Mouse (Mus musculus) heart, postnatal 25 days (tissue): ENCODE data around the gene Catsperg1. TPM values are rescaled to one million over a fixed set of nuclear protein-coding genes. Genes with fewer than 3 reads are reported as not detected.
"Not testable (repeated sequence)": the region's sequence is repeated elsewhere in the genome, so short reads cannot be mapped to it uniquely, and the experiment has no call there.

ENCODE experiments used
- DNase-seq: peaks from one replicate; pipeline ENCODE4 v3.0.0; 2022; ENCODE audit warnings: low spot score
- intact Hi-C: fragments of 180-260 bp; cut with DNase I; formaldehyde crosslinking; loops from one replicate; pipeline ENCODE4 v1.15.1; 2025
- total RNA-seq, 2 experiments: library from RNA; stranded (reverse); gene quantifications; 2 replicates each; pipeline ENCODE4 v1.2.3; 2021

The Catsperg1 gene
- total RNA-seq, 2 experiments from 2014 or later = 0.16 to 0.34 TPM

DNA sequence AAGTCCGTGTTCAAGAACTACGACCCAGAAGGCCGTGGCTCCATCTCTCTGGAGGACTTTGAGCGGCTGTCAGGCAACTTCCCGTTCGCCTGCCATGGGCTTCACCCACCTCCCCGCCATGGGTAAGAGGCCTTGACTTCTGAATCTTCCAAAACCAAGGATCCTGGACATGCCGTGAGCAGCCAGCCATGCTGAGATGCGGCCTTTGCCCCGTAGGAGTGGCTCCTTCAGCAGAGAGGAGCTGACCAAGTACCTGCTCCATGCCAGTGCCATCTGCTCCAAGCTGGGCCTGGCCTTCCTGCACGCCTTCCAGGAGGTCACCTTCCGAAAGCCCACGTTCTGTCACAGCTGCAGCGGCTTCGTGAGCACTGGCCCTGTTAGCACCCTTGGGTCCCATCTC lies 65.1 kb downstream of the Catsperg1 start:
- DNase-seq = no peak
- intact Hi-C loops = no loop called here

DNA sequence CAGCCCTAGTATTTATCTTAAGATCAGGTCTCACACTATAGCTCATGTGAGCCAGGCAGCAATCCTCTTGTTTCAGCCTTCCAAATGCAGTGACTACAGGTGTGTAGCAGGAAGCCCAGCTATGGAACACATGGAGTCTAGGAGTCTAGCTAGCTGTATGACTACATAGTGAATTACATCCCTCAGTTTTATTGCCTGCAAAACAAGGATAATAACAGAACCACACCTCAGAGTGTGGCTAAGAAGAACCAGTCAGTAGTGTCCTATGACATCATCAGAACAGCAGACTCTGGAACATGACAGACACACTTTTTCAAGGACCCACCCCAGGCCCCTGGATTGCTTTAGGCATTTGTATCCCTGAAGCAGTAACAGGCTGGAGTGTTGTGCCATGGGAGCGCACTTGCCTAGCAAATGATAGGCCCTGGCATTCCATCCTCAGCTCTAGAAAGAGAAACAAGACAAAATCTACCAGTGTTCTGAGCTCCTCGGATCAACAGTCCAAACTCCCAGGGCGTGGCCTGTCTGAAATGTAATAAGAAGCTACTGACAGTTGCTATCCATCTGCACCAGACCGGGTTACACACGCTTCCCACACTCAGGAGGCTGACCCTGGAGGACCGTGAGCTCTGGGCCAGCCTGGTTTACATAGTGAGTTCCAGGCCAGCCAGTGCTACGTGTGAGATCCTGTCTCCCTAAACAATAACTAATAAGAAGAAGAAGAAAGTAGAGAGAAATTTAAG lies 67.0 kb downstream of the Catsperg1 start:
- intact Hi-C loops = no loop called here
- DNase-seq = no peak

DNA sequence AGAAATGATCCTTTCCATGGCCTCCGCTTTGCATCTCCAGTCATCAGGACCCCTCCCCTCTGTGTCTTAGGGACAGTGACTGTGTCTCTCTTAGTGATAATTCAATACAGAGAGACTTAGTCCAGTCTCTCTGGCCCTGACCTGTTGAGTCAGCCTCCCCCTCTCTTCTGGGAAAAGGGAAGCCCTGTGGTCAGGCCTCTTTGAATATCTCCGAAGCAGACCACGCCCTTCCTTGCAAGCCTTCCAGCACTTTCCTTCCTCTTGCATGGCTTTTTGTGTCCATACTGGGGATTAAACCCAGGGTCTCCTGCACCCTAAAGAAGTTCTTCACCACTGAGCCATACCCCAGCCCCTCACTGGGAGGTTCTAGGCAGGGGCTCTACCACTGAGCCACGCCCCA lies 69.8 kb downstream of the Catsperg1 start:
- intact Hi-C loops = no loop called here
- no peak for DNase-seq

DNA sequence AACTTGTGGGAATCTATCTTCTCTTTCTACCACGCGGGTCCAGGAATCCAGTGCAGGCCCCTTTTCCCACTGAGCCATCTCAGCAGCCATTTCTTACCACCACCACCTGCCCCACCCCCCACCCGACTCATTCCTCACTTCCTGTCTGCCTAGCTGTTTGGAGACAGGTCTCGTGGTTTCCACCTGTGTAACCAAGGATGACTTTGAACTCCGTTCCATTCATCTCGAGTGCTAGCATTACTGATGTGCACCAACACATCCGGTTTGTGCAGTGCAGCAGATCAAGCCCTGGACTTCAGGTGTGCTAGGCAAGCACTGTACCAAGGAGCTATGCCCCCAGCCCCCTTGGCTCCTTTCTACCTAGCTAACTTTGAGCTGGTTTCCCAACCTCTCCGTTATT lies 72.4 kb downstream of the Catsperg1 start:
- DNase-seq = no peak
- intact Hi-C loops = no loop called here

DNA sequence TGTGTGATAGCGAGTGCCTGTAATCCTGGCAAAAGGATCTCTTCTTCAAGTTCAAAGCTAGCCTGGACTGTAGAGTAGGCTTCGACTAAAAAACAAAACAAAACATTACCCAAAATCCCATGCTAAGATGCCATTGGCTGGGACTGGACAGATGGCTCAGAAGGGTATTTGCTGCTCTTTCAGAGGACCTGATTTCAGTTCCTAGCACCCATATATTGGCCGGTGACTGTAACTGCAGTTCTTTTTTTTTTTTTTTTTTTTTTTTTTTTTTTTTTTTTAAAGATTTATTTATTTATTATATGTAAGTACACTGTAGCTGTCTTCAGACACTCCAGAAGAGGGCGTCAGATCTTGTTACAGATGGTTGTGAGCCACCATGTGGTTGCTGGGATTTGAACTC lies 74.6 kb downstream of the Catsperg1 start:
- intact Hi-C loops = not testable (repeated sequence)

DNA sequence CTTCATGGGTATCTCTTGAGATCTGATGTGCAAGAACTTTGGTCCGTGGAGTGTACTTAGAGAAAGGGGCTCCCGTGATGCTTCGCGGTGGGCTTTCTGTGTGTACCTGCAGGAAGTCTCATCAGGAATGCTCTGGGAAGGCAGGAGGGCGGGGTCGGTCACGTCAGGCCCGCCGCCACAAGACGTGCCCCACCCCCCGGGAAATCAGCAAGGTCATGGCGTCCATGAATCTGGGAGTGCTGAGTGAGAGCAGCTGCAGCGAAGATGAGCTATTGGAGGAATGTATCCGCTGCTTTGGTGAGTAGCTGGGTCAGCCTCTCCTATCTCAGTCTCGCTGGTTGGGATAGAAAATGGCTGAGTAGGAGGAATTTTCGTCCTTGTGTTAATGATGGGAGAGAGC lies 76.4 kb downstream of the Catsperg1 start:
- DNase-seq = no peak
- intact Hi-C loops = no loop called here

More for the DNA sequence above, 74.6 kb downstream of the Catsperg1 start:
- not testable (repeated sequence) for DNase-seq

DNA sequence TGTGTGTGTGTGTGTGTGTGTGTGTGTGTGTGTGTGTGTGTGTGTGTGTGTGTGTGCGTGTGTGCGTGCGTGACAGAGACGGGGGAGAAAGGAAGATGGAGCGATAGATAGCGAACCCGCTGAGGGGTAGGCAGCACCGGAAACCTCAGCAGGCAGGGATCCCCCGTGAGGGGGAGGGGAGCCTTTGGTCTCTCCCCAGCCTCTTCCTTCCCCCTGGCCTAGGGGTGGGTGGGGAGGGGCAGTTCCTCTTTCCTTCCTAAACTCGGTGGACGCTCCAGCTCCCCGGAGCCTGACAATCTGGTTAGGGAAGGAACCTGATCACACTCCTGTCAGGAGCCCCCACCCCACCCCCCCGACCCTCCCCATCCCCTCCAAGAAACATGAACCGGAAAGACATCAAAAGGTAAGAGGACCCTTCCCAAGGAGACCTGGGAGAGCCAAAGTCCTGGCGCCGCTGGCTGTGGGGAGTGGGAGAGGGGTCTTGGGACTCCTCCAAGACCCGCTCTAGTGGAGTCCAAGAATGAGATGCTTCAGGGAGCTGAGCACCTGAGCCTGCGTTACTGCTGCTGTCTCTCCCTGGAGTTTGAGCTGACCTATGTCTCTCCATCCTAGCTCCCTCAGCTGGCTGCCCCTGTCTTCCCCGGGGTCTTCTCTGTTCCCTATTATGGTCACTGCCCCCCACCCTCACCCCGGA lies 79.0 kb downstream of the Catsperg1 start, which contains the start of gene Rasgrp4:
TSS of gene Rasgrp4 (plus strand) at position 159 of the 694 bp plus-strand sequence.
- DNase-seq = no peak

DNA sequence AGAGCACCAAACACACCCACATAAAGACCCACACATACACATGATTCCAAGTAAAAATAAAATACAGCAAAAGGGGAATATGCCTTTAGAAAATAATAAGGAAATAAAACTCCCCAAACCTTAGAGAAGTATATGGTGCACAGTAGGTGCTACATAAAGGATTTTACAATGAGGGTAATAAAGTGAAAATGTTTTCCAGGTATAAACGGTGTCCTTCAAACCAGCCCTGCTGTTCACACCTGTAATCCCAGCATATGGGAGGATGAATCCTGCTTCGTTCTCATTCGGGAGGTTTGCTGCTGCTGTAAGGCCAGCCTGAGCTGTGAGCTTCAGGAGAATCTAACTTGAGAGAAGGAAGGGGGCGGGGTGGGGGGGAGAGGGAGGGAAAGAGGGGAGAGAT lies 79.6 kb downstream of the Catsperg1 start:
- no peak for DNase-seq
- intact Hi-C loops = no loop called here

More for the DNA sequence above, 79.0 kb downstream of the Catsperg1 start, which contains the start of gene Rasgrp4:
- intact Hi-C loops = no loop called here

Other genes with a start within 250 kb of the Catsperg1 start
- 100 to 1,000 TPM; 148 to 164 TPM for gene Eif3k, start 232.2 kb downstream of the Catsperg1 start, total RNA-seq
- 1 to 10 TPM in 1 of 2 experiments, under 1 TPM in 1; 0.44 to 1.3 TPM for gene Map4k1, start 232.0 kb downstream of the Catsperg1 start, total RNA-seq
- not detected for gene Ryr1, start 88.9 kb downstream of the Catsperg1 start, total RNA-seq
- gene Rasgrp4, start 79.2 kb downstream of the Catsperg1 start, total RNA-seq = 1 to 10 TPM; 1.4 TPM
- 10 to 100 TPM; 11.2 to 11.4 TPM for gene Fam98c, start 57.8 kb downstream of the Catsperg1 start, total RNA-seq
- under 1 TPM; 0.39 to 0.45 TPM for gene Ggn, start 43.8 kb downstream of the Catsperg1 start, total RNA-seq
- under 1 TPM; 0.36 to 0.49 TPM for gene Spred3, start 43.6 kb downstream of the Catsperg1 start, total RNA-seq
- gene Psmd8, start 33.3 kb downstream of the Catsperg1 start, total RNA-seq = 100 to 1,000 TPM; 118 to 125 TPM
- 1 to 10 TPM; 2.4 to 2.5 TPM for gene Kcnk6, start 18.5 kb upstream of the Catsperg1 start, total RNA-seq
- 10 to 100 TPM; 75.2 to 78.9 TPM for gene Yif1b, start 24.3 kb upstream of the Catsperg1 start, total RNA-seq
- gene 2200002D01Rik, start 34.4 kb upstream of the Catsperg1 start, total RNA-seq = 1 to 10 TPM in 1 of 2 experiments, under 1 TPM in 1; 0.73 to 3.7 TPM
- gene Spint2, start 67.9 kb upstream of the Catsperg1 start, total RNA-seq = 10 to 100 TPM; 33.5 to 37.1 TPM
- 1 to 10 TPM; 9.6 to 9.9 TPM for gene Ppp1r14a, start 75.3 kb upstream of the Catsperg1 start, total RNA-seq
- gene Dpf1, start 89.9 kb upstream of the Catsperg1 start, total RNA-seq = under 1 TPM in 1 of 2 experiments, not detected in 1; 0.53 TPM